Mouse (Mus musculus): Measurements from ENCODE around the gene Bmf.

GRCm38 (mm10) chr2:118558426-118558825 lies 8.9 kb upstream of the Bmf start:
- TF ChIP-seq POLR2A (IDR thresholded peaks at IDR 0.05; ENCODE audit: low read depth, low read length) = no peak
- TF ChIP-seq CTCF (IDR thresholded peaks at IDR 0.05; ENCODE audit: borderline replicate concordance, insufficient read depth, low read length) = no peak

Measured in embryonic fibroblast, embryonic 13.5 days (primary cell).